Mouse (Mus musculus) embryonic fibroblast, embryonic 13.5 days (primary cell): ENCODE measurements around the gene Ank2. TPM values are rescaled to one million over a fixed set of nuclear protein-coding genes. Genes with fewer than 3 reads are reported as not detected.
"Not testable (repeated sequence)": the region's sequence is repeated elsewhere in the genome, so short reads cannot be mapped to it uniquely, and the experiment has no call there.

Source experiments
- H3K27ac ChIP-seq: 2 replicates; pipeline ENCODE4 v1.5.1; 2012; ENCODE audit warnings: low read length, control low read depth, inconsistent platforms; ENCODE audit not compliant: insufficient read depth
- H3K4me1 ChIP-seq: 2 replicates; pipeline ENCODE4 v1.6.1; 2011; ENCODE audit warnings: low read length; ENCODE audit not compliant: control insufficient read depth, insufficient read depth
- H3K4me3 ChIP-seq: 2 replicates; pipeline ENCODE4 v1.5.1; 2011; ENCODE audit warnings: mild to moderate bottlenecking, control low read depth, low read length; ENCODE audit not compliant: insufficient read depth
- CTCF ChIP-seq: IDR thresholded peaks from 2 replicates; pipeline ENCODE4 v1.5.1; 2011; ENCODE audit warnings: mild to moderate bottlenecking, control low read depth, low read length, moderate library complexity, borderline replicate concordance; ENCODE audit not compliant: insufficient read depth
- POLR2A ChIP-seq: IDR thresholded peaks from 2 replicates; pipeline ENCODE4 v1.6.1; 2011; ENCODE audit warnings: low read depth, mild to moderate bottlenecking, control low read depth, low read length, moderate library complexity
- polyA plus RNA-seq: library from polyadenylated mRNA; stranded (reverse); fragments of >200 nt; gene quantifications from 2 replicates; pipeline ENCODE4 v1.2.4, GENCODE M21; 2011; ENCODE audit warnings: low read depth; ENCODE audit not compliant: missing spikeins, insufficient read length

The Ank2 gene
- polyA plus RNA-seq, 1 experiment, result 53.8 TPM

GRCm38 (mm10) chr3:127429866-127430265 lies 69.3 kb downstream of the Ank2 start:
- Histone ChIP-seq H3K4me3 (no peak overlapping the region), H3K27ac (no peak overlapping the region), H3K4me1 (no peaks in the 10 kb centered on the region)
- TF ChIP-seq POLR2A (no peak), CTCF (no peak)

GRCm38 (mm10) chr3:127428527-127428926 lies 70.6 kb downstream of the Ank2 start:
- H3K4me1 ChIP-seq, result no peaks in the 10 kb centered on the region
- H3K4me3 ChIP-seq, result no peak overlapping the region
- no peak overlapping the region for H3K27ac ChIP-seq
- TF ChIP-seq CTCF (no peak), POLR2A (no peak)

- no peak for TF ChIP-seq POLR2A
- TF ChIP-seq CTCF, result no peak
- H3K27ac ChIP-seq, result no peak overlapping the region
- H3K4me1 ChIP-seq, result no peaks in the 10 kb centered on the region
- no peak overlapping the region for H3K4me3 ChIP-seq
Observed at GRCm38 (mm10) chr3:127416950-127417349, 82.2 kb downstream of the Ank2 start.

DNA sequence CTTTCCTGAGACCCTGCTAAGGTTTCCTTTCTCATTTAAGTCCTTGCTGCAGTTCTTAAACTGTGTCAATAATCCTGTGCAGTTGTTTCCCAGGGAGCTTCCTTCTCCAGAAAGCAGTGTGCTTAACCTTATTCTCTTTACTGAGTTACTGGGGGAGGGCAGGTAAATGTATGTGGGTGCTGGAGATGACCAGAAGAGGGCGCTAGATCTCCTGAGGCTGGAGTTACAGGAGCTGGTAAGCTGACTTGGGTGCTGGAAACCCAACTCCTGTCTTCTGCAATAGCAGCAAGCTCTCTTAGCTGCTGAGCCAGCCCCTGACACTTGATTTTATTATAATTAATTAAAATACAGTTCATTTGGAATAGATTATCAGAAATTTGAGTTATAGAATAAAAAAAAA lies 84.7 kb downstream of the Ank2 start:
- no peaks in the 10 kb centered on the region for H3K4me1 ChIP-seq
- TF ChIP-seq CTCF, result no peak
- no peak for TF ChIP-seq POLR2A
- no peak overlapping the region for H3K4me3 ChIP-seq
- no peak overlapping the region for H3K27ac ChIP-seq

- Histone ChIP-seq H3K4me3 (peak overlapping the region; percentile 75), H3K27ac (peak overlapping the region; percentile 32; the same call in 1 of the 2 replicates), H3K4me1 (no peaks in the 10 kb centered on the region)
- TF ChIP-seq CTCF (no peak), POLR2A (peak; percentile 91)
Observed at GRCm38 (mm10) chr3:127408684-127409550, 90.2 kb downstream of the Ank2 start.

DNA sequence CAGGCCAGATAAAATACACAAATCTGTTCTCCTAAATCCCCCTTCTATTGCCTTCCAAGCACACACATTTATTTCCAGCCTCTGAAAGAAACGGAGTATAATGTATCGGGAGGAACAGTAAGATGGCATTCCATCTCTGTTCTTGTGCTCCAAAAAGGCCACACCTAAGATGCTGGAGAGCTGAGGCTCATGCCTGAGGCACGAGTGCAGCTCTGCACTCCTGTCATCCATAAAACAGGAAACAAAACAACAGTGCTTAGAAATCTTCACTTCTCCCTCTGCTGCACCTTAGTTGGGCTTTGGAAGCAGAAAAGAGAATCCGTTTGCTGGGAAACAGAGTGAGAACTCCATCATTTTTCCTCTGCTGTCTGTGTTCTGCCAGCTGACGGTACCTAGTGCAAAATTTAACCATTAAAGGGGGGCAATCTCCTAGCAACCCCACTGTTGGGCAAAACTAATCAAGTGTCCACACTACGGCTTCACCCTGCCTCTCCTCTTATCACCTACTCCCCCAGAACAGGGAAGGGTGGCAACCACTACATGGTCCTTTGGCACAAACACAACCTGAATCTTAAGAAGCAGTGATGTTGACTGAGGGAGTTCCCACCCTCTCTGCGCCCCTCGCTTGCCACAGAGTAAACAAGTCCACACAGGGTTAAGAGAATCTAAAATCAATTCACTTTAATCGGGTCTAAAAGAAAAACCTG lies 91.1 kb downstream of the Ank2 start:
- Histone ChIP-seq H3K4me3 (peak overlapping the region; percentile 75), H3K27ac (0 out of 2 replicates have a peak overlapping the region, but pooled peaks have one; percentile 32), H3K4me1 (no peaks in the 10 kb centered on the region)
- TF ChIP-seq CTCF (no peak), POLR2A (no peak)

DNA sequence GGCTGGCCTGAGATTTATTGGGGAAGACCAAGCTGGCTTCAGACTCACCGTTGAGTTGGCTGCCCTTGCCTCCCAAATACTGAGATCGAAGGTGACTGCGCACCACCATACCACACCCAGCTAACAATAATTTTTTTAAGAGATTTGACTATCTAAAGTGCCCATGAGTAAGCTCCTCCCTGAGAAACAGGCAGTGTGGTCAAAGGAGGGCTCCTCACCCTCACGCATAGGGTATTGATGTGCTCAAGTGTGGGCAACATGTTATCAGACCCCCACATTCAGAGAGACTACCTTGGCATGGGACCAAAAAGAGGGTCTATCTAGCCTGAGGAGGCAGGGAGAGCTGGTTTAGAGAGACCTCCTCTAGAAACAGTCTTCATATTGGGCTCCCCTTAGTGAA lies 92.3 kb downstream of the Ank2 start:
- Histone ChIP-seq H3K4me1 (no peaks in the 10 kb centered on the region), H3K27ac (no peak overlapping the region), H3K4me3 (no peak overlapping the region)
- TF ChIP-seq CTCF, result no peak
- no peak for TF ChIP-seq POLR2A

- no peak overlapping the region for H3K27ac ChIP-seq
- no peak for TF ChIP-seq CTCF
- TF ChIP-seq POLR2A, result no peak
Observed at GRCm38 (mm10) chr3:127404371-127404770, 94.8 kb downstream of the Ank2 start.

DNA sequence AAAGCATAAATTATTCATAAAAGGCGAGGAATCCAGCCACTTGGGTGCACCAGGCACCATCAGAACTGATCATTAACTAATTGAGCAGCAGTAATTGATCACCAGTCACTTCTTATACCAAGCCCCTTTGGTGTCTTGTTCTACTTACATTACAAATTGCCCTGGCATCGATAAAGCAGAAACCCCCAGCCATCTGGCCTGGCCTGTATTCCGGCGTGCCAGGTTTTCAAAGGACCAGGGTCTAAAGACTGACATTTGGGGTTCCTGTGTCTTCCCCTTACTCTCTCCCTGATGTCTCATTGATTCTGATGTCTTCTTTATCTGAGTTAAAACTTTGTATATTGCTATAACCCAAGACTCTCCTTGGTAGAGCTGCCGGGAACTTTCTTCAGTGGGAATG lies 98.2 kb downstream of the Ank2 start:
- Histone ChIP-seq H3K27ac (no peak overlapping the region), H3K4me1 (no peaks in the 10 kb centered on the region), H3K4me3 (no peak overlapping the region)
- TF ChIP-seq CTCF, result no peak

More at GRCm38 (mm10) chr3:127404371-127404770, 94.8 kb downstream of the Ank2 start:
- H3K4me3 ChIP-seq, result no peak overlapping the region
- H3K4me1 ChIP-seq, result no peaks in the 10 kb centered on the region

- not testable (repeated sequence) for H3K4me1 ChIP-seq, H3K27ac ChIP-seq, H3K4me3 ChIP-seq
Observed at GRCm38 (mm10) chr3:127400468-127400867, 98.7 kb downstream of the Ank2 start.
